Mouse (Mus musculus) adrenal gland, adult (tissue): Measurements from ENCODE around the gene Kcnj10.

Source experiments
- DNase-seq, 2 experiments: peaks; one replicate each; pipeline ENCODE4 v3.0.0; 2022 to 2023; ENCODE audit warnings: low spot score in 1 of 2; ENCODE audit not compliant: inconsistent age in 2 of 2

Kcnj10 gene

DNA sequence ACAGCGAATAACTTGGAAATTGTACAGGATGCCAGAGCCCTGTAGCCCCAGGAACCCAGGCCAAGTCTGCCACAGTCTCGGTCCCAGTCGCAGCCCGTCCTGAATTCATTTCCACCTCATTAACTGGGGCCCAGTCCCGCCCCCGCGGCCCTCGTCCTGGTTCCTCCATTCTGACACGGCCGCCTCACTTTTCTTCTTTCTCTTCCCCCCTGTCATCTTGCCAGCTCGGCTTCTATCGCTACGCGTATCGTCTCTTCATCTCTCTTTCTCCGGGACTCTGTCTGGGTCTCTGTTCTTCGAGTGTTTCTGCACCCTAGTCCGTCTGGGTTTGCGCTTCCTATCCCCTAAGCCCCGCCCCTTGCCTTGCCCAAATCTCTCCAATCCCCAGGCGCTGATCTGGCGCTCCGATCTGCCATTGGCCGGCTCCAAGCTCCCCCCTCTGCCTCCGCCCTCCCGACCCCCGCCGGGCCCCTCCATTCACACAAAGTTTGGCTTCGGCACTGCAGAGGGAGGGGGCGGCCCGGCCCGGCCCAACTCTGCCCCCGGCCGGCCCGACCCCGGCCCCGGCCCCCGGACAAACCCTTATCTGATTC is at the start of gene Kcnj10:
Gene Kcnj10 (plus strand): TSS at position 482 of the 593 bp plus-strand sequence.
- DNase-seq, result peak; percentile 77 to 90

- peak in 1 of 2 experiments; percentile 77 for DNase-seq
These were observed 48.1 kb upstream of the Kcnj10 start for GRCm38 (mm10) chr1:172292880-172293279.

- DNase-seq, result no peak
These were observed 47.6 kb upstream of the Kcnj10 start for GRCm38 (mm10) chr1:172293449-172293848.

- peak; percentile 10 to 41 for DNase-seq
These were observed 45.2 kb upstream of the Kcnj10 start for GRCm38 (mm10) chr1:172295751-172296197.

DNA sequence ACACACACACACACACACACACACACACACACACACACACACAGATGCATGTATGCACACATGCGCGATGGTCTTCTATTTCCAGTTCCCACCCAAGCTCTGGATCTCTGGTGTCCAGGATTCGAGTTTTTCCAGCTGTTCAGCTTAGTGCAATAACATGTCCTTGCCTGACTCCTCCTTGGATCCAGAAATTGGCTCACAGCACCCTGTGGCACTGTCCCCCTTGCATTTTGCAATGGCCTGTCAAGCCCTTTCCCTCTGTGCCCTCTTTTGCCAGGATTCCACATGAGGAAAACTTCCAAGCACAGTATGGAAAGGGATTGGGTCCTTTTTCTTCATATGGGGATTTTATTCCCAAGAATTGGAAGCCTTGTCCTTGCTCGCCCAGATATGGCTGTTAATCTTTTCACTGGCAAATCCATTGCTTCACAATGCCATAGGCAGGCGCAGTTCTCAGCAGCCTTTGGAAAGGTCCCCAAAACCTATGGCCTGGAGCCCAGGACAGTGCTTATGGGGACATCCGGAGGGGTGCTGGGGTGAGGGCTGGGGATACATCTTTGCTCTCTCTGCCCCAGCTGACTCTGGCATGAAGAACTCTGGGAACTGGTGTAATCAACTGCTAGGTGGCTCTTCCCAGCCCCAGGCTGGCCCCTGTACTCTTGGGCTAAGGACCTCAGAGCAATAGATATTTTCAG is 44.0 kb upstream of the Kcnj10 start:
- peak in 1 of 2 experiments; percentile 81 for DNase-seq

GRCm38 (mm10) chr1:172297611-172298537 is 43.1 kb upstream of the Kcnj10 start, which contains the start of gene Atp1a2:
Gene Atp1a2 (minus strand): TSS chr1:172298064.
- DNase-seq, result peak in 1 of 2 experiments; percentile 64

DNA sequence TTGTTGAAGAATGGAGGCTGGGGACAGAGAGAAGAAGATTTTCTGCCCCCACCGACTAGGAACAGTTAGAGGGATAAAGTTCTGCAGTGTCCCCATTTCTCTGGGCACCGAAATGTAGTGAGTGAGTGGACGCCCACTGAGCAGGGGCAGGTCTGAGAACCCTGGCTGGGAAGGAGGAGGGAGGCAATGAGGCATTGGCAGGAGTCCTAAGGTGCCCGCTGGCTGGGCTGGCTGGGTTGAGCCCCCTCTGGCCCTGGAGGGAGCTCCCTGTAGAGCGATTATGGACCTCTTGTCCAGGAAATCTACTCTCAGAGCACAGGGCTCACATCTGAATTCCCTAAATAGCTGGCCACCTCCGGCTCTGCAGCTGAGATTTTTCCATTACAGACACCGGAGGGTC is 41.5 kb upstream of the Kcnj10 start:
- DNase-seq, result peak in 1 of 2 experiments; percentile 42

DNA sequence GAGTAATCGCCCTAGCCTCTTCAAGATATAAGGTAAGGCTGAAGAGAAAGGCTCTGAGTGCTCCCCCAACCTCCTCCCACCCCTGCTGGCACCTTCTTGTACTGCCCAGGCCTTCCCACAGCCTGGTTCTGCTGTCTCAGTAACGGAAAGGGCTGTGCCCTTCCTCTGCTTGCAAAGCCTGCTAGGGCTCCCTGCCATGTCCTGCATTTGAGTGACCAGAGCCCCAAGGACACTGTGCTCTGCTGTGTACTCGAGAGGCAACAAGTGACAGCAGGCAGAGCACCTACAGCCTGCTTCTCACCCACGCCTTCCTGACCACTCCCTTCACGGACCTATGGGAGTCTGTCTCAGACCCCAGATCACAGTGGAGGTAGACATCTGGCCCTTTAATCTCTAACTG is 40.8 kb upstream of the Kcnj10 start:
- DNase-seq, result peak; percentile 77 to 87

DNA sequence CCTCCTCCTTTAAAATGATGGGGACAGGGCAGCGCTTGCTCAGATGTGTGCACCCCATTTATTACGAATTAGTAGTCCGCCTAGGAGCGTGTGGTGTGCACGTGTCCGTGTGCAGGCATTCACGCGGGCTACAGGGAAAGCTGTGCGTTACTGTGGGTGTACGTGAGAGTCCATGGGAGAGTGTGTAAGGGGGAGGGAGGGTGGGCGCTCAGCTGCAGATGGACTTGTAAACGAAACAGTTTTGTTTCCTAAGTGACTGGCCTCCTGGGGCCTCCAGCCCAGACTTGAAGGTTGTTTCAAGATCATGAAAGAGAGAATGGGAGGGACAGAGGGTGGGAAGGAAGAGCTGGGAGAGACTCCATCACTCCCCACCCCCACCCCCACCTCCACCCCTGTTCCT is 39.8 kb upstream of the Kcnj10 start:
- no peak for DNase-seq

DNA sequence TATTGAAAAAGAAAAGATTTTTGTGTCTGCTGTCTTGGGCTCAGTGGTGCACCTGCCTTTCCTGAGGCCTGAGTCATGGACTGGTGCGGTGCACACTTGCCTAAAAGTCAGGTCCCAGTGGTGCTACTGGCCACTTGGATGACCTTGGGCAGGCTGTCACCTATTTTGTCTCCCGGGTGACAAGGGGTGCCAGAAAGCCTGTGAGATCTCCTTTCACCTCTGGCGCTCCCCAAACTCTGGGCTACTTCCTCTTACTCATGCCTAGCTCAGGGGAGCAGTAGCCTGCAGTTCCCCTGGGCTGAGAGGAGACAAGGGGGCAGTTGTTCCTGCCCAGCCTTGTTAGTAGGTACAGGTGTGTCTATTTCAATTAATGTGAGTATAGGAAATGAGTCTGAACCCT is 38.7 kb upstream of the Kcnj10 start:
- peak in 1 of 2 experiments; percentile 33 for DNase-seq

- no peak for DNase-seq
These were observed 38.2 kb upstream of the Kcnj10 start for GRCm38 (mm10) chr1:172302851-172303250.

GRCm38 (mm10) chr1:172304443-172304842 is 36.6 kb upstream of the Kcnj10 start:
- DNase-seq, result no peak

GRCm38 (mm10) chr1:172305153-172305552 is 35.9 kb upstream of the Kcnj10 start:
- no peak for DNase-seq

- peak in 1 of 2 experiments; percentile 69 for DNase-seq
These were observed 35.4 kb upstream of the Kcnj10 start for GRCm38 (mm10) chr1:172305635-172306034.

- DNase-seq, result no peak
These were observed 34.8 kb upstream of the Kcnj10 start for GRCm38 (mm10) chr1:172306196-172306595.

- peak in 1 of 2 experiments; percentile 25 for DNase-seq
These were observed 34.1 kb upstream of the Kcnj10 start for GRCm38 (mm10) chr1:172306885-172307284.

DNA sequence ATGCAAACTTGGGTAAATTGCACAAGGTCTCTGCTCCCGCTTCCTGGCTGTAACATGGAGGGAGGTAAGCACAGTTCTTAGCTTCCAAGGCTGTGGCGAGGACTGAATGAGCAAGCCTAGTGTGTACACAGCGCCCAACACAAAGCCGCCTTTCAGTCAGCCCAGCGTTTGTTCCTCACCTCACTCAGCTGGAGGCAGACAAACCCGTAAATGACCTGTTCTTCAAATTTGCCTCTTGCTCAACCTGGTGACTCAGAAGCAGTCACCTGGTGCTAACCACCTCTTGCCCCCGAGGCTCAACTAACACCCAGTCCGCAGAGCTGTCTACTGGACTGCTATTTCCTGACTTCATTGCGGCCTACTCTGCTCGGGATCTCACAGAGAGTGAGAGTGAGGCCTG is 33.1 kb upstream of the Kcnj10 start:
- DNase-seq, result peak in 1 of 2 experiments; percentile 38

DNA sequence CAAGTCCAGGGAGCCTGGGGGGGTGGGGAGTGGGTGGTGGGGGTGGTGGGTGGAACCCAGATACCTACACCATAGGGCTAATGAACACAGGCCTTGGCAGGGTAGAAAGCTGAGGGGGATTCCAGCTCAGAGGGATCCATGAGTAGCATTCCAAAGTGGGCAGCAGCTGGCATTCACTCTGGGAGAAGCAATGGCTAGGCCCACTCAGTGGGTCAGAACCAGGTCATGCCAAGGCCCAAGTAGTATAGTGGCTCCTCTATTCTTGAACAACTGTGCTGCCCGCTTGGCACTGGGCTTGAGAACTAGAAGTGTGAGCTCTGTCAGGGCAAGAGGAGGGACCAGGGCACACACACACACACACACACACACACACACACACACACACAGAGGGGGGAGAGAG is 32.6 kb upstream of the Kcnj10 start:
- DNase-seq, result peak in 1 of 2 experiments; percentile 39

DNA sequence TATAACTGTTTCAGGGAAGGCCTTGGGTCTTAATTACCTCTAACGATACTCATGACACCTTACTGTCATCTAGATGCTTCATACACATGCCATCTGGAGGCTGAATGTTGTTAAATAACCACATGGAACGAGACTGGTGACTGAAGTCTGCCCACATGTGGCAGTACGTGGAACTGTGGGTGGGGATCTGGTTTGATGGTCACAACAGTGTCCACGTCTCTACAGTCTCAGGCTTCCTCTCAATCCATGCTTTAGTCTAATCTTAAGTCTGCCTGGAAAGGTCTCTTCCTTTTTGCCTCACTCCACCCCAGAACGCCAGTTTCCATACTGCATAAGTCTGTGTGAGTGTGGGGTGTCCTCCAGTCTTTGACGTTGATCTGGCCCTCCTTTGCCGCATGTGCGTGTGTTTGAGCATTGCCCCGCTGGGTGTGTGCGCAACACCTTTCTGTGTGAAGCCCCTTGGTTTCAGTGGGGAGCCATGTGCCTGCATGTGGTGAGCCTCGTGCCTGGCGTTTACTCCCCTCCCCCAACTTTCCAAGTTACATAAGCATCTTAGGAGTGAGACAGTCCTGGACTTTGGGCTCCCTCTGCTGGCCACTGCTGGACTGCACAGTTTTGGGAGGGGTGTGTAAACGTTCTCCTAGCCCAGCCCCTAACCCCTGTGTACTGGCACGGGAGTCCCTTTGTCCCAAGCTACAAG is 31.2 kb upstream of the Kcnj10 start:
- DNase-seq, result peak; percentile 90 to 99

DNA sequence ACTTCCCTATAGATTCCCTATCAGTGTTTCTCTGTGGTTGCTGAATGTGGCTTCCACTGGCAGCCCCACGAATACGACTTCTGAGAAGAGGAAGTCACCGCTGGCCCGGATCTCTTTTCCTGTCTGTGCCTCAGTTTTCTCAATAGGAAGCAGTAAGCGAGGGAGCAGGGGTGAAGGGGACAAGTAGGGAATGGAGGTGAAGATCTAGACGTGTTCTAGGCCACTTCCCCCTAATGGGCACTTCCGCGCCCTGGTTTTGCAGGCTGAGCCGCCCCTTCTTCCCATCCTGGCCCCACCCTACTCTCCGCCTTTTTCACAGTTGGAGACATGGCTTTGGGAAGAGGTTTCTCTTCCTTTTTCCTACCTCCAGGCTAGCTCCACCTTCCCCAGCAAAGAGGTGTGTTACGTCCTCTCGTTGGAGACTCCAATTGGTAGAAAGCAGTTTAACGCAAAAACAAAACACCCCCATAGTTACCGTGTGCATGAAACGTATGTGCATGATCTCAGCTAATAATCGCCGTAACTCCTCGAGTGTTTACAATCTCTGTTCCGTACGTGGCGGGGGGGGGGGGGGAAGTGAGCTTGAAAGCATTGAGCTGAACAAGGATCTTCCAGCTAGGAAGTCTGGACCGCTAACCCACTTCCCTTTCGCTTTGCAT is 29.6 kb upstream of the Kcnj10 start:
- DNase-seq, result peak; percentile 87 to 93
